Mouse (Mus musculus) monocyte, adult 5-6 weeks (primary cell): Measurements from ENCODE around the gene D3Ertd751e. TPM values are rescaled to one million over a fixed set of nuclear protein-coding genes. Genes with fewer than 3 reads are reported as not detected.

Experiments used
- ATAC-seq: fragments of 153-309, 156-312 bp; replicated peaks from 2 replicates; pipeline ENCODE4 v1.8.0; 2017; ENCODE audit warnings: mild to moderate bottlenecking; ENCODE audit not compliant: low TSS enrichment, insufficient number of reproducible peaks, severe bottlenecking, poor library complexity, low FRiP score
- total RNA-seq: library from RNA; stranded (forward); fragments of 200-1000, 200-491, 200-594 nt; gene quantifications from 3 replicates; pipeline ENCODE4 v1.2.3, GENCODE M21; 2017

D3Ertd751e gene
- 19.7 to 26.7 TPM (median 22.6 TPM) in 3 replicates for total RNA-seq

GRCm38 (mm10) chr3:41742278-41742934 is at the start of gene D3Ertd751e, which contains the start of gene Sclt1:
D3Ertd751e (plus strand) TSS chr3:41742611.
Sclt1 (minus strand) TSS chr3:41742514.
- ATAC-seq = peak; percentile 99

DNA sequence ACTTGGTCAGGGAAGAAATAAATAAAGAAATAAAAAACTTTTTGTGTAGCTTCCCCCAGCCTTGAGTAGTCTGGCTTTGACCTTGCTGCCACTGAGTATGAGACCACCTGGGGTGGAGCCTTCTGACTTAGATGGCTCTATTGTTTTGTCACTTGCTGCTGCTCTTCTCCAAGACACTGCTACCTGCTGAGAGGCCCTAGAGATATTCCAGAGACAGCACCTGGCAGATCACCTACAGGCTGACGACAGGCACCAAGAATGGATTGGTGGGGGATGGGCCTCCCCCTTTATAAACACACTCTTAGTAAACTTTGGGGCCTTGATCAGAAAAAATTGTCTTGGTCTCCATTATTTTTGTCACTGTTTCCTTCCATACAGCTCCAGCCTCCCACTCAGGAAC is 46.7 kb upstream of the D3Ertd751e start:
- no peak for ATAC-seq

GRCm38 (mm10) chr3:41741601-41742277 is 672 bp upstream of the D3Ertd751e start:
- no peak for ATAC-seq

DNA sequence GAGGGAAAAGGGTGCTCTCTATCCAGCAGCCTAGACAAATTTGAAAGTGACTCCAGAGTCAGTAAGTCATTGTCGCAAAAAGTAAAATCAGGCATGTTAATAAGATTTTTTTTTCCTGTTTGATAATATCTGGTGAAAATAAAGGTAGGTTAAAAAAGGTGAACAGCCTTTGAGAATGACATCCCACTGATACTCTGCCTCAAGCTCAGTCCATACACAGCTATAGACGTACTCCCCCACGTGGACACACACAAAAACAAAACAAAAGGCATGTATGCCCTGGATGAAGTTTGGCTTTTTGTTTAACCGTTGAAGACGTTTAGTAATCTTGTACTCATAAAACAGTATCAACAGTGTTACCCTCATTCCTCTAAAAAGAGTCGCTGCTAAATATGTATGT is 1.0 kb downstream of the D3Ertd751e start:
- no peak for ATAC-seq

- ATAC-seq = no peak
Measured at GRCm38 (mm10) chr3:41754556-41754955, 12.1 kb downstream of the D3Ertd751e start.

DNA sequence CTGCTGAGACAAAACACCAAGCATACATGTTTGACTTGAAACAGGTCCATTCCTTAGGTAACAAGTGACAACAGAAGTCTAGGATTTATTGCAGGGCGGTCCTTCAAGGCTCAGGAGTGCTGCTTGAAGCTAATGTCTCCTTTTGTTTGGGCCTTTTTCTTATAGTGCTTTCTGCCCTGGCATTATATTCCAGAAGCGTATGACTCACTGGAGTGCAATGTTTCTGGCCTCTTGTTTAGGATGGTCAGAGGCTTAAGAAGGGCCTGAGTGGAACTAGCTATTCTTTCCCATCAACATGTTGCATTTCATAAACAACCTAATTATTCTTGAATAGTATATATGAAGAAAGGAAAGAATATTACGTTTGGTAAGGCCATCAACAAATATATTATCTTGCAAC is 19.7 kb downstream of the D3Ertd751e start:
- ATAC-seq = no peak

- ATAC-seq = no peak
Measured at GRCm38 (mm10) chr3:41812447-41812846, 70.0 kb downstream of the D3Ertd751e start.

Other genes starting within 250 kb of the D3Ertd751e start
- 16.5 to 22.5 TPM (median 18.4 TPM) in 3 replicates for gene Jade1, start 186.9 kb upstream of the D3Ertd751e start, total RNA-seq
- gene Sclt1, start 97 bp upstream of the D3Ertd751e start, total RNA-seq = 9.6 to 21.5 TPM (median 11.5 TPM) in 3 replicates